In the genomic region with DNA sequence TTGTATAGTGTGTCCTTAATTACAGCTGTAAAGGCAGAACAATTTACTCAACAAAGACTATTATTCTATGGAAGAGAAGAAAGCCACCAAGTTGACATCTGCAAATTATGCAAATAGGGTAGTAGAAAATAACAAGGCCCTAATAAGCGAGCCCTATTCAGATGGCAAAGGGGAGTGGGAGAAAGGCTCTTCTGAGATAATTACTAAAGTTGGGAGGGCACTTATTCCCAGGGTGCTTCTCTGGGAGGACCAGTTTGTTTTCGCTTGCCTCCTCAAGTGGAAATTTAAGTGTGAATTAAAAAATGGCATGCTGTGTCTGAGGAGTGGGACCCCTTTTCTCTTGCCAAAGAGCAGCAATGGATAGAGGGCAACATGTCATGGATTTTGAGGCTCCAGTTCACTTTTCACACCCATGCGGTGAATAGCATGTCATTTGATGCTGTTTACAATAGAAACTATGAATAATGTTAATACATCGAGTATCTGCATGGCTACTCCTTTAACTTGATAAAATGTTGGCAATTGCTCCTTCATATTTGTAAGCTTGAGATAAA, we compare ENCODE assay signal across 31 mouse cellular contexts. TPM values are rescaled to one million over a fixed set of nuclear protein-coding genes. Genes with fewer than 3 reads are reported as not detected.
A peak's percentile ranks its signal among the peaks of the same experiment; 100 is the strongest.
DNase-seq lines count a peak whose midpoint lies in the region; ATAC-seq and TF ChIP-seq lines count a peak whose summit lies in the region.
"Had no signal": no experiment of that assay in that cellular context is flagged by ENCODE, and none has a peak within 500 bp of the region (broad histone marks: within the 10 kb centered on the region; RNA-seq: fewer than 3 reads in every experiment).

No protein-coding gene starts in this region.

- H3K9ac ChIP-seq in forebrain, embryonic 11.5 days (ENCODE audit: low read length), result no peak overlapping the region
- no peak overlapping the region for H3K9ac ChIP-seq in midbrain, embryonic 13.5 days (replicated peaks)
- H3K9ac ChIP-seq in midbrain, embryonic 15.5 days, result no peak overlapping the region
- H3K9ac ChIP-seq in forebrain, postnatal 0 days, result no peak overlapping the region
- H3K9ac ChIP-seq: embryonic facial prominence, embryonic 15.5 days; heart, embryonic 13.5 days; liver, embryonic 15.5 days; lung, embryonic 15.5 days had no signal

- H3K9me3 ChIP-seq in forebrain, embryonic 11.5 days (ENCODE audit: control insufficient read depth, low read length), result no peaks in the 10 kb centered on the region
- no peaks in the 10 kb centered on the region for H3K9me3 ChIP-seq in forebrain, embryonic 10.5 days
- no peaks in the 10 kb centered on the region for H3K9me3 ChIP-seq in midbrain, embryonic 13.5 days
- H3K9me3 ChIP-seq in midbrain, embryonic 15.5 days, result no peaks in the 10 kb centered on the region
- H3K9me3 ChIP-seq in forebrain, postnatal 0 days (ENCODE audit: low read length), result no peaks in the 10 kb centered on the region
- H3K9me3 ChIP-seq: embryonic facial prominence, embryonic 15.5 days; heart, embryonic 13.5 days; limb, embryonic 10.5 days; liver, embryonic 15.5 days; lung, embryonic 15.5 days; megakaryocyte, embryonic 14.5 days had no signal

- H3K36me3 ChIP-seq in forebrain, embryonic 11.5 days (ENCODE audit: control insufficient read depth, insufficient read depth, low read length), result no peaks in the 10 kb centered on the region
- no peaks in the 10 kb centered on the region for H3K36me3 ChIP-seq in forebrain, embryonic 10.5 days (replicated peaks)
- no peaks in the 10 kb centered on the region for H3K36me3 ChIP-seq in midbrain, embryonic 13.5 days
- no peaks in the 10 kb centered on the region for H3K36me3 ChIP-seq in midbrain, embryonic 15.5 days (replicated peaks)
- H3K36me3 ChIP-seq in forebrain, postnatal 0 days (ENCODE audit: insufficient read depth), result no peaks in the 10 kb centered on the region
- H3K36me3 ChIP-seq: embryonic facial prominence, embryonic 15.5 days; heart, embryonic 13.5 days; limb, embryonic 10.5 days; liver, embryonic 15.5 days; lung, embryonic 15.5 days had no signal

- no peak for DNase-seq in forebrain, embryonic 11.5 days (ENCODE audit: low spot score)
- DNase-seq in forebrain, embryonic 10.5 days (ENCODE audit: extremely low spot score, low spot score), result no peak
- peak; percentile 89 for DNase-seq in brain, embryonic 14.5 days (ENCODE audit: low read depth)
- DNase-seq in forebrain, postnatal 0 days, result no peak
- no peak for DNase-seq in layer of hippocampus, postnatal 36 days
- DNase-seq: adrenal gland, postnatal 10 days; cerebellum, adult 8-10 months; cerebellum, postnatal 36 days; embryo, embryonic 11 days; gastrocnemius, postnatal 14 days; heart, adult 11 months; kidney, adult 11 months; kidney, postnatal 4 days; layer of hippocampus, adult 9-11 months; liver; lung, postnatal 36 days had no signal

- TF ChIP-seq CTCF in brain, embryonic 14.5 days (IDR thresholded peaks at IDR 0.05; ENCODE audit: borderline replicate concordance, extremely low read depth, insufficient read depth, insufficient read length), result no peak
- no peak for TF ChIP-seq CTCF in forebrain, postnatal 0 days (IDR thresholded peaks at IDR 0.05; ENCODE audit: low read depth)

- ATAC-seq in forebrain, embryonic 11.5 days (replicated peaks; ENCODE audit: low FRiP score), result peak; percentile 93
- ATAC-seq in midbrain, embryonic 13.5 days, result peak; percentile 9; the same call in 1 of the 2 replicates
- no peak for ATAC-seq in midbrain, embryonic 15.5 days (replicated peaks)
- peak; percentile 58; the same call in 1 of the 2 replicates for ATAC-seq in forebrain, postnatal 0 days
- no peak for ATAC-seq in frontal cortex, adult (ENCODE audit: low TSS enrichment)

- 31% methylated on average over 4 of the region's 4 CpGs for WGBS in forebrain, embryonic 11.5 days
- WGBS in forebrain, embryonic 10.5 days, result 52% methylated on average over 4 of the region's 4 CpGs
- WGBS in midbrain, embryonic 13.5 days, result 58% methylated on average over 4 of the region's 4 CpGs
- WGBS in midbrain, embryonic 15.5 days, result 64% methylated on average over 4 of the region's 4 CpGs
- 17% methylated on average over 4 of the region's 4 CpGs for WGBS in forebrain, postnatal 0 days

- no peaks in the 10 kb centered on the region for H3K27me3 ChIP-seq in forebrain, embryonic 11.5 days (ENCODE audit: control insufficient read depth, insufficient read depth, low read length)
- peaks cover 33% of the 10 kb centered on the region; the same call in 1 of the 2 replicates for H3K27me3 ChIP-seq in forebrain, embryonic 10.5 days (ENCODE audit: poor library complexity, severe bottlenecking)
- no peaks in the 10 kb centered on the region for H3K27me3 ChIP-seq in midbrain, embryonic 13.5 days
- no peaks in the 10 kb centered on the region for H3K27me3 ChIP-seq in midbrain, embryonic 15.5 days (replicated peaks)
- no peaks in the 10 kb centered on the region for H3K27me3 ChIP-seq in forebrain, postnatal 0 days (ENCODE audit: insufficient read depth, low read length)
- H3K27me3 ChIP-seq: embryonic facial prominence, embryonic 15.5 days; heart, embryonic 13.5 days; liver, embryonic 15.5 days; lung, embryonic 15.5 days; megakaryocyte, embryonic 14.5 days had no signal

- no peaks in the 10 kb centered on the region for H3K4me1 ChIP-seq in forebrain, embryonic 11.5 days (replicated peaks; ENCODE audit: control insufficient read depth, insufficient read depth, low read length)
- peaks cover 12% of the 10 kb centered on the region; the same call in 1 of the 2 replicates for H3K4me1 ChIP-seq in forebrain, embryonic 10.5 days
- H3K4me1 ChIP-seq in midbrain, embryonic 13.5 days (replicated peaks), result 0 out of 2 replicates have a peak, but pooled peaks cover 2% of the 10 kb centered on the region
- no peaks in the 10 kb centered on the region for H3K4me1 ChIP-seq in midbrain, embryonic 15.5 days
- H3K4me1 ChIP-seq in forebrain, postnatal 0 days (ENCODE audit: insufficient read depth), result no peaks in the 10 kb centered on the region
- H3K4me1 ChIP-seq: embryonic facial prominence, embryonic 15.5 days; heart, embryonic 13.5 days; limb, embryonic 10.5 days; liver, embryonic 15.5 days; lung, embryonic 15.5 days; megakaryocyte, embryonic 14.5 days had no signal

- H3K4me2 ChIP-seq in forebrain, embryonic 11.5 days (ENCODE audit: low read depth, low read length, severe bottlenecking), result no peak overlapping the region
- no peak overlapping the region for H3K4me2 ChIP-seq in midbrain, embryonic 13.5 days (replicated peaks)
- no peak overlapping the region for H3K4me2 ChIP-seq in midbrain, embryonic 15.5 days
- no peak overlapping the region for H3K4me2 ChIP-seq in forebrain, postnatal 0 days (ENCODE audit: low read depth)
- H3K4me2 ChIP-seq: embryonic facial prominence, embryonic 15.5 days; heart, embryonic 13.5 days; liver, embryonic 15.5 days; lung, embryonic 15.5 days had no signal

- no peak for TF ChIP-seq POLR2A in brain, embryonic 14.5 days (IDR thresholded peaks at IDR 0.05; ENCODE audit: borderline replicate concordance, extremely low read depth, insufficient read depth, insufficient read length, poor library complexity, severe bottlenecking)

- no peak overlapping the region for H3K4me3 ChIP-seq in forebrain, embryonic 11.5 days (ENCODE audit: low read depth, low read length)
- H3K4me3 ChIP-seq in forebrain, embryonic 10.5 days, result no peak overlapping the region
- no peak overlapping the region for H3K4me3 ChIP-seq in midbrain, embryonic 13.5 days (replicated peaks)
- H3K4me3 ChIP-seq in midbrain, embryonic 15.5 days, result no peak overlapping the region
- H3K4me3 ChIP-seq in forebrain, postnatal 0 days (ENCODE audit: low read depth, low read length), result no peak overlapping the region
- H3K4me3 ChIP-seq: embryonic facial prominence, embryonic 15.5 days; heart, embryonic 13.5 days; left cerebral cortex, adult 2 months; limb, embryonic 10.5 days; liver, embryonic 15.5 days; lung, embryonic 15.5 days; megakaryocyte, embryonic 14.5 days had no signal

- H3K27ac ChIP-seq in forebrain, embryonic 11.5 days (ENCODE audit: low read depth, low read length), result no peak overlapping the region
- no peak overlapping the region for H3K27ac ChIP-seq in forebrain, embryonic 10.5 days
- no peak overlapping the region for H3K27ac ChIP-seq in midbrain, embryonic 13.5 days
- H3K27ac ChIP-seq in midbrain, embryonic 15.5 days, result no peak overlapping the region
- no peak overlapping the region for H3K27ac ChIP-seq in forebrain, postnatal 0 days (ENCODE audit: low read depth, low read length)
- H3K27ac ChIP-seq: embryonic facial prominence, embryonic 15.5 days; heart, embryonic 13.5 days; left cerebral cortex, adult 2 months; limb, embryonic 10.5 days; liver, embryonic 15.5 days; lung, embryonic 15.5 days had no signal

RNA-seq across cellular contexts. Expression of a gene that starts 14.8 kb away (rescaled TPM):
- not detected in 2 replicates for polyA plus RNA-seq in forebrain, embryonic 11.5 days (2014; fragmentation: Nextera tagmentation; extraction: Ambion mirVana)
- not detected in 2 replicates for polyA plus RNA-seq in forebrain, embryonic 10.5 days (2016; fragmentation: Nextera tagmentation; extraction: Ambion mirVana)
- not detected in 2 replicates for polyA plus RNA-seq in midbrain, embryonic 13.5 days (2015; fragmentation: Nextera tagmentation; extraction: Ambion mirVana)
- not detected in 2 replicates for polyA plus RNA-seq in midbrain, embryonic 15.5 days (2015; fragmentation: Nextera tagmentation; extraction: Ambion mirVana)
- 0.03 TPM in 1 of 2 replicates, not detected in the other for polyA plus RNA-seq in brain, embryonic 14.5 days (2012; rRNA removed)
- total RNA-seq in forebrain, postnatal 0 days (2014; rRNA removed), result not detected in 2 replicates
- not detected in 2 replicates for polyA plus RNA-seq in forebrain, postnatal 0 days (2015; fragmentation: Nextera tagmentation; extraction: Ambion mirVana)
- total RNA-seq in layer of hippocampus, postnatal 36 days (2021), result not detected
- total RNA-seq: adrenal gland, postnatal 10 days; gastrocnemius, postnatal 14 days; heart, postnatal 25 days; left cerebral cortex, adult 2 months; neutrophil, adult 5-6 weeks had no signal
- polyA plus RNA-seq: embryonic facial prominence, embryonic 15.5 days; heart, embryonic 13.5 days; kidney, embryonic 16.5 days; limb, embryonic 10.5 days; liver, embryonic 15.5 days; lung, embryonic 15.5 days; spleen, adult 2 months; urinary bladder, adult 2 months had no signal

Comparison
In these comparisons a context has a peak if more than half of its experiments do, and no peak if none do; other contexts are left out.
1. ATAC-seq: peak in forebrain, embryonic 11.5 days (single experiment), midbrain, embryonic 13.5 days (single experiment) and forebrain, postnatal 0 days (single experiment); none in midbrain, embryonic 15.5 days (single experiment) and frontal cortex, adult (single experiment).